Mouse (Mus musculus): Measurements from ENCODE around the gene Tbc1d8.

DNA sequence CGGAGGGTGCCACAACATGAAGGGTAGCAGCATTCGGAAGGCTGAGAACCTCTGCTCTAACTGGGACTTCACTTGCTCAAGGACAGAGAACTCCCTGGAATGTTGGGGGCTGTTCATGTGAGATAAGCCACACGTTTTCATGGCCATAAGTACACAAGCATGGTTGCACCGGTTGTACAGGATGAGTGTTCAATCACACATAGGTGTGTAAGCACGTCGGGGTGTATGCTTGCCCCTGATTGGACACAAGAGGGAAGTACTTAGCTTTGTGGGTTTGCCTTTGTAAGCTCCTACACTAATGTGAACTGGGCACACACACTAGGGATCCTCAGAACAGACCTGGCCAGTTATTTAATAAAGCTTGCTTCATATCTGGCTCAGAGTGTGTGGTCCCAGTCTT, 80.3 kb downstream of the Tbc1d8 start:
- no peak for TF ChIP-seq CTCF (conservative IDR thresholded peaks at IDR 0.05; ENCODE audit: insufficient read depth, insufficient read length, low read depth, low read length)
- no peak for TF ChIP-seq POLR2A (IDR thresholded peaks at IDR 0.05; ENCODE audit: low read depth, low read length)

Data from kidney, adult 2 months (tissue).